Mouse (Mus musculus) ES-Bruce4 (cell line): ENCODE results near the gene Zfp51.

Source experiments
- CTCF ChIP-seq: IDR thresholded peaks from one replicate; pipeline ENCODE4 v1.8.1; 2011; ENCODE audit warnings: low read depth, low read length
- POLR2A ChIP-seq: IDR thresholded peaks from one replicate; pipeline ENCODE4 v1.8.1; 2011; ENCODE audit warnings: low read length; ENCODE audit not compliant: insufficient read depth

DNA sequence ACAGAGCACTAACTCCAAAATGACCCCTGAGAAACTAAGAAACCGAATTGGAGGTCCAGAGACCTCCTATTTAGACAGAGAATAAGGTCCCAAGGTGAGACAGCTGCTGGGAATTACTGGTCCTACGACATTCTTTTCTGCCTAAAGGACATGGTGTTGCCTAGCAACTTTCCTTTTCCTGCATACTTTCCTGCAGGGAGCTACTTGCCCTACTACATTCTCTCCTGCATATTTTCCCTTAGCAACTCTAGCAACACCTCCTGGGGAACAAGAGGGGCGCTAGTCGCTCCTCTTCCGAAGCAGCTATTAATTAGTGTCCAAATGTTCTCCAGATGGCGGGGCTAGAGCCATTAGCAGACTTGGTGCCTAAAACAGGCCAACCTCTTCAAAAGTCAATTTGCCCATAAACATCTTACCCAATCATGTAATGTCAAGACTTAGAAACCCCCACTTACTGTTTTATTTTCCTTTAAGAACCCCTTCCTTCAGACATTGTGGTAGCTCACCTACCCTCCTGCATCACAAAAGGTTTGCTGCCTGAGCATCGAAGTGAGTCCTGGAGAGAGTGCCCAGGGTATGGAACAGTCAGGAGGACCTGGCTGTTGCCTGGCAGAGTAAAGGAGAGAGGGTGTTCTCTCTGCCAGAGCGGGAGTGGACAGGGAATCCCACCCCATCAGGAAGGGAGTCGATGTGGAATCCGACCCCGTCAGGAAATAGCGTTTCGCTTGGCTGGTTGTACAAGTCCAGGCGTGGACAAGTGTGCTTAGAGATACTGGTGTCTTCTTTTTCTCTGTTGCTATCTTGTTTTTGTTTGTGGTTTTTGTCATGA, 23.4 kb downstream of the Zfp51 start:
- TF ChIP-seq POLR2A (no peak), CTCF (no peak)
